Mouse (Mus musculus): ENCODE results near the gene Ndufs4.

The Ndufs4 gene

DNA sequence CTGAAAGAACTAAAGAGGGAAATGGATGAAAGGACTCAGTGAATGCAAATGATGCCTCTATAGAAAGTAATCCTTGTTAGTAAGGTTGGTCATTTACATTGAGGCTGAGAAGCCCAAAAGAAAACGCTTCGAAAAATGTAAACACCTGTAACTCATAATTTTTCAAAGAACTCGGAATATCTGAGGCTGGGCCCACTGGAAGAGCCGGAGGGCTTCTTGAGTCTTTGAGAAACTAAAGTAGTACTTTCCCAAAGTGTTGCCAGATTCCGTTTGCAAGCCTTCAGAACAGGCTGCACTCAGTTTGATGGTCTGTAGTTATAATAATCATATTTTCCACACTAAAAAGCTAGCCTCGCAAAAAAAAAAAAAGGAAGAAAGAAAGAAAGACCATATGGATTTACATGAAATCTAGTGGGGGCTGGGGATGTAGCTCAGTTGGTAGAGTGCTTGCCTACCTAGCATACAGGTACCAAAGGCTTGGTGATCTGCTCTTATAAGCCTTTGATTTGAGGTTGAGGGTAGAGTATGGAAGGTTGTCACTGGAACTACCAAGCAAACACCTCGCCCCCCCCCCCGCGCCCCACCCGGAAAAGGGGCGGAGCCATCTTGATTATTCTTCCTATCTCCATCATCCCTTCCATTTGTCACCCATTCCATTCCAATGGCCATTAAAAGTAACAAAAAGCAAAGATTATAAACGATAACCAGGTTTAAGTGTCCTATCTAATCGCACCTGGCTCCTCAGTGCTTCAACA is at the start of gene Ndufs4:
Ndufs4 (minus strand) TSS at position 48 of the 755 bp plus-strand sequence.
- DNase-seq, result no peak

DNA sequence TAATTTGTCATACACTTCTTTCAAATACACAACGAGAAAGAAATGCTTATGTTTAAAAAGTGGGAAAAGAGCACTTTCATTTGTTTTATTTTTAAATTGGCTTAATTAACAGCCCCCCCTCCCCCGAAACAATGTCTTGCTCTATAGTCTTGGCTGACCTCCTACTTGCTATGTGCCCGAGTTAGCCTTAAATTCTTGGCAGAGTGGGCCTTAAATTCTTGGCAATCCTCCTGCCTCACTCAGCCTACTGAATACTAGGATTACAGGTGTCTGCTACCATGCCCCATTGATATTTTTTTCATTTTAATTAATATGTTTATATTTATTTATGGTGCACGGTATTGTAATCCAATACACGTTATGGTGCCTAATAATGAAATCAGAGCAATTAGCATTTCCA is 44.4 kb upstream of the Ndufs4 start:
- no peak for DNase-seq

DNA sequence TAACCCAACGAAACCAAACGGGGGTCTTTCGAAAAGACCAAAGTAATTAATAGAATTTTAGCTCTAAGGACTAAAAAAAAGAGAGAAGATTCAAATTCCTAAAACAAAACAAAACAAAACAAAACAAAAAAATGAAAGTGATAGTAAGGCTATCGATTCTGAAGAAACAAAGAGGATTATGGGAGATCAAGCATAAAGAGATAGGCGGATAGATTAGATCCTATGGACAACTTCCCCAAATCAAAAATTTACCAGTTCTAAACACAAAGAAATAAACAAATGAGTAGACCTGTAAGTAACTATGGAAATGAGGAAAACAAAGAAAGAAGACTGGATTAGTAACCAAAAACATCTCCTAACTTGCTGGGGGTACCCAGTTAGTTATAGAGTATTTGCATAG is 37.2 kb upstream of the Ndufs4 start:
- no peak for DNase-seq

DNA sequence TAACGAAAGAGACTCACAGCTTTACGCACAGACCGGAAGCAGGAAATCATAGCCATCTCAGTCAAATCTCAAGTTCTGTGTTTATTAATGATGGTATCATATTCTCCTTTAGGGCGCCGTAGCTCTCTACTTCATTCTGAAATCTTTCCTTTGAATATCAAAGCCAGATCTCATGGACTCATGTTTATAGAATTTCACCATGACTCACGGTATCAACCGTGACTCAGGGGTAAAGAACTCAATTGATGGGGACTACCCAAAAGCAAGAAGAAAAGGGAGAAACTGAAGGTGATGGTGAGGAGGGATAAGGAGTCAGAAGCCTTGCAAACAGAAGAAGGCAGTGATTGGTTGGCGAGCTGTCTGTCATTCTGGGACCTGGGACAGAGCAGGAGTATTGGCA is 32.2 kb upstream of the Ndufs4 start:
- DNase-seq, result no peak

DNA sequence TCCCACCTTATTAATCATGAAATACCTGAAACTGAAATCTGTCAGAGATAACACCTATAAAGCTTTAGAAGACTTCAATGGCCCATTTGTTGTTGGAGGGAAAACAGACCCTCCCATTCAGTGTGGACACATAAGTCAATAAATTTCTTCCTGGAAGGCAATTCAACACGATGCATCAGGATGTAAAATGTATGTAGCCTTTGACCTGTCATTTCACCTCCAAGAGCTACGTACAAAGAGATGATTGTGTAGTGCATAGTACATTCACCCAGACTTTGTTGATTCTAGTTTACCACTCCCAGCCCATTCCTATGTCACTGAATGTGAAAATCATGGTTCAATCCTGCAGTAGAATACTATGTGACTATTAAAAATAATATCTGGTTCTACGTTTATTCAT is 31.3 kb upstream of the Ndufs4 start:
- DNase-seq, result no peak

DNA sequence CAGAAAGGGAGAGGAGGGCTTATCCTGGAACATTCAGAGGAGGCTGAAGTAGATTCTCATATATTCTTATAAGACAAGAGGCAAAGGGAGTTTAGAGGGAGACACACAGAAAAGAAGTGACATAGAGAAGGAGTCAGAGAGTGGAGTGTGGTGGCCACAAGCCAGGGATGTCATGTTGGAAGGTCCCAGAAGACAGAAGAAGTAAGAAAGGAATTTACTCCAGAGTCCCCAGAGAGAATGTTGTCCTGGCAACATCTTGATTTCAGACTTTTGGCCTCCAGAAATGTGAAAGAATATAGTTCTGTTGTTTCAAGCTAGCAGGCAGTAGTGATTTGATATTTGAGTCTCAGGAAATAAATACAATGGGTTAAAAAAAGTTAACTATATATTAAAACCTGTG is 24.3 kb upstream of the Ndufs4 start:
- DNase-seq, result no peak

DNA sequence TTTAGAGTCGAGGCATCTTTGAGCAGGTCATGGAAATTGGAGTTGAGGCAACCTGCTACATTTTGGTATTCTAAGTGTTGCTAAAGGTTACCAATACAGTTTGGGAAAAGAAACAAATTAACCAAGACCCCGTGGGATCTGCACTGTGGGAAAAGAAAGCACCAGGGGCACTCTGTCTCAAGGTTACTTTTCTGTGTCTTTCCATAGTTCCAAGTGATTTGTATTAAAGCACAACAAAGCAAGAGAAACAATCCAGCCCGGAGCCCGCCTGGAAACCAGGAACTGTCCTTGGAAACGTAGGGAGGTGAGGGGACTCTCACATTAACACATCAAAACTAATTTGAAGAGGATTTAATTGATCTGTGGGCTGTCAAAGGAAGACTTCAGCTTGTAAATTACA is 18.8 kb upstream of the Ndufs4 start:
- DNase-seq, result no peak

DNA sequence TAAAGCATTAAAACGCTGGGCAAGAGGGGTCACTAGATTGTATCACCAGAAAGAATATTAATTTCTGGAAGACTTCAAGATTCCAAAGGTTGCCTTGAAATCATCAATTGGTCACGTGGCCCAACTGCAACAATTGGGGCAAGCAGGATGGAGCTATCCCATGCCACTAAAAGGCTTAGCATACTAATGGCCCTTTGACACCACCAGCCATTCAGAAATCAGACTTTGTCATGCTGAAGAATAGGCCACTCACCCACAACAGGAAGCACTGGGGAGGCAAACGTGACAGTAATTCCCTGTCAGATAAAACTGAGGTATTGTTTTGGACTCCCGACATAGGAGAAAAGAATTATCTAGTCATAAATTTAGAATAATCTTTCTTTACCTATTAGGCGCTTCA is 18.4 kb upstream of the Ndufs4 start:
- DNase-seq, result no peak

DNA sequence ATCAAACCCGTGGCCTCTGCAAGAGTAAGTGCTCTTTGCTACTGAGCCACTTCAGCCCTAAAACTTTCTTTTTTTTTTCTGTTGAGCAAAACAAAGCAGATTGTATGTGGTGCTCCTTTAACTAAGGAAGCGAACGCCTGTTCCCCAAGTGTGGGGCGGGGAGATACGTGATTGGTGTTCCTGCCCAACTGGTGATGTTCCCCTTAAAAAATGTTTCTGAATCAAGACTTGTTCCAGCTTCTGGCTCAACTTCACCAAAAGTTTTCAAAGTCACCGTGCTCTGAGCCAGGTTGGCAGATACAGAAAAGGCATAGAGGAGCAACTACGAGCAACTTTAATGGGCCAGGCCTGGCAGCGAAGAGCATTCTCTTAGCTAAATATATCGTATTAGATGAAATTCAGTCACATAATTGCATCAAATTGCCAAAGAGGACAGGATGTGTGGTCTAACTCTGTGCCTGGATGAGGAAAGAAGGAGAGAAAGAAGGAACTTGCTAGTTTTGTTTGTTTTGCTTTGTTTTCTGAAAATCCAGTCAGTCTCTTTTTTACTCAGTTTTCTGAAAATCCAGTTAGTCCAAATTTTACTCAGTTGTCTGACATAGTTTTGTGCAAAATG is 17.1 kb upstream of the Ndufs4 start:
- DNase-seq, result no peak

DNA sequence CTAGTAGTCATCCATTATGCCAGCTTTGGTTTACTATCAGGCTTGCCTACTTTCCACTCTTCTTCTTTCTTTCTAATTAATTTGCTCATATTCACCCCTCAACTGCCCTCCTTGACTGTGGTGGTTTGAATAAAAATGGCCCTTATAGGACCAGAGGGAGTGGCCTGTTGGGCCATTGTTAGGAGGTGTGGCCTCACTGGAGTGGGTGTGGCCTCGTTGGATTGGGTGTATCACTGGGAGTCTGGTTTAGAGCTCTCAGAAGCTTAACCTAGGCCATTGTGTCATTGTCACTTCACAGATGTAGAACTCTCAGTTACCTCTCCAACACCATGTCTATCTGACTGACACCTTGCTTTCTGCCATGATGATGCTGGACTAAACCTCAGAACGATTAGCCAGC is 10.8 kb upstream of the Ndufs4 start:
- no peak for DNase-seq

DNA sequence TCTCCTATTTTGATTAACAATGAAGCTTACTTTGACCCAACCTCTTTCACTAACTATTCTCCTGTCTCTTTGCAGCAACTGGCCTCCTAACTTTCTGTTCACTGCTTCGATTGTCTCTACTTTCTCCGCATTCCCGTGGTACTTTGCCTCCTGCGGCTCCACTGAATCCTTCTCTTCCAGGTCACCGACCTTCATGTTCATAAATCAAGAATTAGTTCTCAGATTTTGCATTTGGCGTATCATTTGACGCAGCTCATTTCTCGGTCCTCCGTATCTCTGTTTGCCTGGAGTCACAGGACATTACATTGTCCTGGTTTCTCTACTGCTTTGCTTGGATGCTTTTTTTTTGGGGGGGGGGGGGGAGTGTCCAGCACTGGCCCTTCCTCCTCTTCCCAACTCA is 9.2 kb upstream of the Ndufs4 start:
- DNase-seq, result no peak

DNA sequence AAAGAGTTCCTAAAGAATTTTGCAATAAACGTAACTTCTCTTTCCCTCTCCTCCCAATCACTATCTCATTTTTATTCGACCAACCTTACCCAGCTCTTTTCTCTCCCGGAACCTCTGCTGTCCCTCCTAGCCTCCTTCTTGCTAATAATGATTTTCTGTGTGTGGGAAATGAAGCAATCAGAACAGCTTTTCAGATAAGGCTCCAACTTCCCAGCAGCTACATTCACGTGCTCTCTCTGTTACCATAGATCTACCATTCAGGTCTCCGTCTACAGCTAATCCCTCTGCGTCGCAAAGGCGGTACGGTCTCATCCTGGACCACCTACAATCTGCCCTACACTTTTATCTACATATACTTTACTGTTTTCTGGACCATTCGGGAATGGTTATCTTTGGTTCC is 8.8 kb upstream of the Ndufs4 start:
- no peak for DNase-seq

DNA sequence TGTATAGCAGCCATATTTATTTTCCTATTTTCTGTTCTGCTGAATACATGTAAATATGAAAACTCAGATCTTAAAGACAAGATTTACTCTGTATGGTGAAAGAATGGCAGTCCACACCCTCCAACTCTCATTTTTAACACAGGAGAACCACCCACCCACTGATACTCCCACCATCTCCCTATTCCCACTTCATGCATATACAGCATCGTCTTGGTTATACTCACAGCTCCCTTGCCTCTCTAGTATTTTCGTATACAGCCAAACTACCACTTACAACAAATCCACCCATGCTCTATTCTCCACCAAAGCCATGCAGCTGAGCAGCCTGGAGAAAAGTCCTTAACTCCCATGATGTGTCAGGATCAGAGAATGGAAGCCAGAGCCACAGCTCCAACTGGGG is 6.7 kb upstream of the Ndufs4 start:
- DNase-seq, result no peak

DNA sequence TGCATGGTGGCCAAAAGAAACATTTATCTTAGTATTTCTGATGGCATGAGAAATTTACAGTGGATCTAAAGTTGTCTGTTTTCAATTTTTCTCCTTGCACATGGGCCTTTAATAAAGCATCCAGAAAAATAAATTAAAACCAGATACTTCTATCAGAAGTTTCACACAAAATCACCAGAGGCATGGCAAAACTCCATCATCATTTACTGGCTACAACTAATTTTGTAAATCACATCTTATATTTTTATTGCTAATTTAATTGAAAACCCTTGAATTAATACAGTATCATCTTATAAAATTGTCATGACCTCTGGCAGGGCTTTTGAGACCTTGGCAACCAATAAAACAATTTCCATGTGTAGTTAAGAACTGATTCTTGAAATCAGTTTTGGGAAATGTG is 4.4 kb upstream of the Ndufs4 start:
- no peak for DNase-seq

DNA sequence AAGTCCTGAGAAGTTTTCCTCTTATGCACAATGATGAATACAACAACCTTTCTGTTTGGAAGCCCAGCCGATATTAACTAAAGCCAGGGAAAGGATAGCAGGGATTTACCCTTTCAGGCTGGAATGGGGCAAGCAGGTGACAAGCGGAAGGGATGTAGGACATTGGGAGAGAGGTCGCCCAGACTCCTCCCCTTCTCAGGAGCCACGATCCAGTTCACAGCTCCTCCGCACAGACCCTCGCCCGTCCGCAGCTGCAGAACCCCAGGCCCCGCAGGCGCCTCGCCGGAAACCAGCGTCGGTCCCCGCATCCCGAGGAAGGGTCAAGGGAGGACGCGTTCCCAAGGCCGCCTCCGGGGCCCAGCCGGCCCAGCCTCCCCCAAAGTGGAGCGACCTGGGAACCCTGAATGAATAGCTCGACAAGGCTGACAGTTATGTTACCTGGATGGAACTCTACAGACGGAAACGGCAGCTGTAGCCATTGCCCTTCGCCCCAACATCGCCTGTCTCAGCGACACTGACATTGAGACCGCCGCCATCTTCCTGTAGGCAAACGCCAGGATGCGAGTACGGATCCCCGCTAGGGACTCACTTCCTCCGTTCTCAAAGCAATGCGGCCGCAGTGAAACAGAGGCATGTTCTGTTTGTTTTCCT is 412 bp downstream of the Ndufs4 start:
- DNase-seq, result peak; percentile 97

DNA sequence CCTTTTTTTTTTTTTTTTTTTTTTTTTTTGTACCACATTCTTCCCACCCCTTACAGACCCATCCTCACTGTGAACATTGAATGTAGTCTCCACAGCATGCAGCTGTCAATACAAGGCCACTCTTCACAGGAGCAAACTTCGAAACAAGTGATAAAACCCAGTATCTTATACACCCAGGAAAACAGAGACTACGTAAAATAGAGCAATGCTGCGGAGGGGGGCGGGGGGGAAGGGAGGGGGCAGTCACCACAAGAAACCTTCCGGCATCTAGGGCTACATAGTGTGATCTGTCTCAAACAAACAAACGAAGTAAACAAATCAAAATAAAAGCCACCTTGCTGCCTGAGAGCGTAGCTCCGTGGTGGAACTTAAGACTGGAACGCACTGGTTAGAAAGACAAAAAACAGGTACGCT is 977 bp downstream of the Ndufs4 start:
- DNase-seq, result no peak

DNA sequence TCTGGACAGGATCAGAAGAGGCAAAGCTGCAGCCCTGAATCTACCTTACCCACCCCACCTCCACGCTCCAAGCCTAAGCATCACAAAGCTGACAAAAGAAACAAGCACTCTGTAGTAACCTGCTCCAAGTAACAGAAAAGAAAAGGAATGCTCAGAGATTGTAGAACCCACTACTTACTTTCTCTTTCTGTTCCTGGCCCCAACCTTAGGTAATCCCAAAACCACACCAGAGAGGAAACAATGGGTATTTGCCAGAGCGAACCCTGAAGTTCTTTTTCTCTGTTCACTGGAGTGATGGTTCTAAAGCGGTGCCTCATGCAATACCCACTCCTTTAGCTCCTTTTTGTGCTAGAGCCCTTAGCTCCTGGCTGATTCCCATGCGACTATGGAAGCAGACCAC is 11.5 kb downstream of the Ndufs4 start:
- no peak for DNase-seq

DNA sequence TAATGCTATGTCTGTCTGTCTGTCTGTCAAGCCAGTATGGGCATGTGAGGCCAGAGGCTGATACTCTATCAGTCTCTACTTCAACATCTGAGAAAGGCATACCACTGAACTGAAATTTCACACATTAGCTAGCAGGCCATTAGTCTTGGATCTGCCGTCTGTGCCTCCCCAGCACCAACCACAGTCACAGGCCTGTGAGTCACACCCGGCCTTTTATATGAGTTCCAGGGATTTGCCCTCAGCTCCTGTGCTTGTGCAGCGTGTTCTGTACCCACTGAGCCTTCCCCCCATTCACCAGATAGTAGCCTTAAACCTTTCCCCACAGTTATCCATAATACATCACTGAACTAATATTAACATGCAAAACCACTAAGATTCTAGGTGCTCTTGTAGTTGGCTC is 26.0 kb downstream of the Ndufs4 start:
- DNase-seq, result no peak

DNA sequence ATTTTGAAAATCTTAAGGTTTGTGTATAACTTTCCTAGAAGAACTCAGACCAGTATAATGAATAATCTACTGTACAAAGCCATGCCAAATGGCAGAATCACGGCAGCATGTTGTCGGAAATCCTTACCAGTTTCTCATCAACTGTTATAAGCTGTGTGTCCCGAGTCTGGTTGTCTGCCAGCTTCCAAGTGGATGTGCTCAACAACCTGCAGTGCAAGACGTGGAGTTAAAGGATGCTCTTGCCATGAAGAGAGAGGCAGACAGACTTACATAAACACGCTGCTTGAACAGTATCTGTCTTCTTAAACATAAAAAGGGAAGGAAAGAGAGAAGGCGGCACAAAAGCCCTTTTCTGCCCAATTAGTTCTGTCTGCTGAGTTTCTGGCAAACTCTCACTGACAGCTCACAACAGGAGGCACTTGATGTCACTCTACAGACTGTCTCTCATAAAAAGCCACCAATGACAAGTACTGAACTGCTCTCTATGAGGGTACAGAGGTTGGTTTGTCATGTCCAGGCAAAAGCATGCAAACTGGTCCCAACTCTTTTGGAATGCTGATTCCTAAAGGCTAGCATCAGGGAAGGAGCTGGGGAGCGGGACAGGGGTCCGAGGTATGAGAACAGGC is 36.6 kb downstream of the Ndufs4 start:
- DNase-seq, result no peak

DNA sequence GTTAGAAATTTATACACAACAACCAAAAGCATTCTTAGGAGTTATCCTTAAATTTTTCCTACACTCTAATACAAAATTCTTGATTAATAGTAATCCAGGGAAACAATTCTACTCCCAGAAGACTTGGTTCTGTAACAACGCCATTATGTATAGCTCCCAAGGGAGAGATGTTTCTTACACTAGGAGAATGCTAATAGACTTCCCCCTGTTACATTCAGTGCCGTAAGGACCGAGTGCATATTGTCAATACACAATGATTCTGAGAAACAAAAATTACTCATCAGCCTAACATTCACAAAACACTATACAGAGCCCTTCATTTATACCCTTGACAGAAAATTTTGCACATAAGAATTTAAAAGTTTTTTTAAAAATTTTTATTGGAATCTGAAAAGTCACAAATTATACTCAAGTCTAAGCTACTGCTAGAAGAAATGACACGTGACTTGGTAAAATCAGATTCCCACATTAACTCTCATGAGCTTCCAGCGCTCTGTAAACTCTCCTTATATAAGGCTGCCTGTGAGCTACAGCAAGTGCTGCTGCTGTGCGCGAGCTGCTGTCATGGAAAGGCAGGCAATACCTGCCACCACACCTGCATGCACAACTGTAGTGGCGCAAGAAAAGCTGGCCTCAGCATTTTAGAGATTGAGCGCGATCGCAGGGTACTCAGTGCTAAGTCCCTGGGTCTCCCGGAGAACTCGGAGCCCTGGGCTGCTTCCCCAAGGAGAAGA is 42.9 kb downstream of the Ndufs4 start:
- DNase-seq, result no peak

DNA sequence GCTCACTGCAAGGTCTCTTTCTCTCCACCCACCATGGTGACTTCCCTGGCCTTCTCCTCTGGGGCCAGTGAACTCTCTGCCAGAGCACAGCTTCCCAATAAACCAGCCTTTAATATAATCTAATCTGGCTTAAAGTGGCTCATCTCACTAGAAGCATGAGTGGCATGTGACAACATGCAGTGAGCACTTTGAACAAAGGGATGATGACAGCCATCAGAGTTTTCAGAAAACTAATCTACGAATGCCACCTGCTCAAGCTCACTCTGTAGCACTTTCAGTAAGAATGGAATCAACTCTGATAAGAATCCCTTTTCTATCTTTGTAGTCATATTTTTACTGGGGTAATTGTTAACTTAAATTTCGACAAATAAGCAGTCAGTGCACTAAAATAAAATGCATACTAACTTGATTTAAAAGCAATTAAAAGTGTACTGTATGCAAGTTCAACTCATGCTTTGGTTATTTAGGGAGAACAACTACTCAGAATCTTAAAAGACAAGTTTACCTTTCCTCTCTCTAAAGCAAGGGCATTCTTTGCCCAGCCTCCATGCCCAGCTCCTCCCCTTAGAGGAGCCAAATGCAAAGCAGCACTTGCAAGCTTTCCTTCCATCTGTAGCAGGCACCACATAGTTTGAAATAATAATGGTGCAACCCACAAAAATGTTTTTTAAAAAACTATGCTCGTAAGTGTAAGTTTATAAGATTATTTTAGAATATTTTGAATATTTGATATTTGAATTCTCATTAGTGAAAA is 43.7 kb downstream of the Ndufs4 start:
- no peak for DNase-seq

DNA sequence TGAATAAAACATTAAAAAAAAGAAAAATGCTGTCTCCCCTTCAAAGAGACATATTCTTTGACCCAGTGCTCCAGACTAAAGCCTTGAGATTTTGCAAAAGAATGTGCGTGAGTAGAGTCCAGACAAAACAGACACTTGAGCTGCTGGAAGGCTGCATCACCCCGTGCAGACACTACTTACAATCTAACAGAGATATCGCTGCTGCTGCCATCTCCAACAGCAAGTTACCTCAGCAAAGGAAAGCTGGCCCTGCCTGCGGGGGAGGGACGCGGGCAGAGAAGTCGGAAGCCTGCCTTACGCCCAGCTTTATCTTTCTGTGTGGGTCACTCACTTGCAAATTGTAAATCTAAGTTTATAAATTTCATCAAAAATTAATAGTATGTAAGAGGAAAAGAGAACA is 45.1 kb downstream of the Ndufs4 start:
- DNase-seq, result no peak

Measured in lung, postnatal 14 days (tissue).